Mouse (Mus musculus) liver, adult 2 months (tissue): ENCODE data around the gene Plch2.

ENCODE experiments used
- CTCF ChIP-seq: fragments of 200-500 bp; IDR thresholded peaks from 2 replicates; pipeline ENCODE4 v1.5.1; 2011; ENCODE audit warnings: low read depth, low read length, control low read depth
- POLR2A ChIP-seq: fragments of 200-500 bp; IDR thresholded peaks from 2 replicates; pipeline ENCODE4 v1.6.1; 2011; ENCODE audit warnings: low read length, control low read depth; ENCODE audit not compliant: insufficient read depth; ENCODE audit errors: extremely low read depth

GRCm38 (mm10) chr4:155040696-155041095, 15.9 kb downstream of the Plch2 start:
- no peak for TF ChIP-seq CTCF
- no peak for TF ChIP-seq POLR2A
